In genomic region chr11:116196866-116197583, GRCm38 (mm10) we compare ENCODE assay signal across 10 mouse cellular contexts. TPM values are rescaled to one million over a fixed set of nuclear protein-coding genes. Genes with fewer than 3 reads are reported as not detected.
DNase-seq lines count a peak whose midpoint lies in the region; ATAC-seq lines count a peak whose summit lies in the region.
"Had no signal": no experiment of that assay in that cellular context is flagged by ENCODE, and none has a peak within 500 bp of the region (broad histone marks: within the 10 kb centered on the region; RNA-seq: fewer than 3 reads in every experiment).

No protein-coding gene starts in this region.

- no peaks in the 10 kb centered on the region for H3K27me3 ChIP-seq in heart, embryonic 14.5 days (ENCODE audit: control insufficient read depth, insufficient read depth, low read length)
- no peaks in the 10 kb centered on the region for H3K27me3 ChIP-seq in hindbrain, embryonic 10.5 days (ENCODE audit: insufficient read depth, poor library complexity, severe bottlenecking)
- H3K27me3 ChIP-seq in liver, embryonic 16.5 days (ENCODE audit: control insufficient read depth, insufficient read depth, low read depth, low read length), result no peaks in the 10 kb centered on the region

- H3K9ac ChIP-seq in heart, embryonic 14.5 days (ENCODE audit: low read length), result no peak overlapping the region
- H3K9ac ChIP-seq in liver, embryonic 16.5 days (ENCODE audit: low read depth, low read length), result no peak overlapping the region; the same call in 1 of the 2 replicates

- no peaks in the 10 kb centered on the region for H3K9me3 ChIP-seq in heart, embryonic 14.5 days (ENCODE audit: control insufficient read depth, low read length)
- no peaks in the 10 kb centered on the region for H3K9me3 ChIP-seq in hindbrain, embryonic 10.5 days
- H3K9me3 ChIP-seq in liver, embryonic 16.5 days (replicated peaks; ENCODE audit: control insufficient read depth, low read length), result no peaks in the 10 kb centered on the region

- H3K4me1 ChIP-seq in heart, embryonic 14.5 days (ENCODE audit: control insufficient read depth in 2 of 2, insufficient read depth in 2 of 2, low read length in 2 of 2), result peaks cover 4 to 9% of the 10 kb centered on the region in 2 experiments; a peak in 3 of 4 replicates
- H3K4me1 ChIP-seq in hindbrain, embryonic 10.5 days (replicated peaks), result peaks cover 19% of the 10 kb centered on the region
- peaks cover 30% of the 10 kb centered on the region for H3K4me1 ChIP-seq in liver, embryonic 16.5 days (ENCODE audit: control insufficient read depth, low read depth, low read length)

- ATAC-seq in heart, embryonic 14.5 days (ENCODE audit: insufficient number of reproducible peaks, insufficient read depth, low FRiP score, low read depth), result no peak
- no peak for ATAC-seq in liver, embryonic 16.5 days (ENCODE audit: low read depth)

- H3K27ac ChIP-seq in heart, embryonic 14.5 days (replicated peaks in 1 of 2; ENCODE audit: control insufficient read depth in 1 of 2, insufficient read depth in 1 of 2, low read depth in 2 of 2, low read length in 2 of 2), result no peak overlapping the region
- H3K27ac ChIP-seq in hindbrain, embryonic 10.5 days, result no peak overlapping the region
- peak overlapping the region; percentile 8; the same call in 1 of the 2 replicates for H3K27ac ChIP-seq in liver, embryonic 16.5 days (ENCODE audit: low read length)

- peak overlapping the region in 1 of 2 experiments; percentile 71; a peak in 1 of 4 replicates for H3K4me3 ChIP-seq in heart, embryonic 14.5 days (ENCODE audit: control insufficient read depth in 1 of 2, insufficient read depth in 1 of 2, low read depth in 1 of 2, low read length in 2 of 2)
- 0 out of 2 replicates have a peak overlapping the region, but pooled peaks have one; percentile 77 for H3K4me3 ChIP-seq in hindbrain, embryonic 10.5 days
- peak overlapping the region; percentile 92 for H3K4me3 ChIP-seq in liver, embryonic 16.5 days (ENCODE audit: low read depth, low read length)

- 94% methylated on average over 18 of the region's 18 CpGs for WGBS in heart, embryonic 14.5 days
- 95% methylated on average over 18 of the region's 18 CpGs for WGBS in hindbrain, embryonic 10.5 days
- WGBS in liver, embryonic 16.5 days (ENCODE audit: insufficient replicate concordance), result 87% methylated on average over 18 of the region's 18 CpGs

- H3K4me2 ChIP-seq in heart, embryonic 14.5 days (ENCODE audit: low read length), result peak overlapping the region; percentile 82; the same call in 1 of the 2 replicates
- peak overlapping the region; percentile 80; the same call in 1 of the 2 replicates for H3K4me2 ChIP-seq in liver, embryonic 16.5 days (ENCODE audit: low read depth, low read length)

- H3K36me3 ChIP-seq in heart, embryonic 14.5 days (ENCODE audit: control insufficient read depth, insufficient read depth, low read length), result peaks cover 19% of the 10 kb centered on the region
- peaks cover 10% of the 10 kb centered on the region for H3K36me3 ChIP-seq in hindbrain, embryonic 10.5 days
- no peaks in the 10 kb centered on the region; the same call in 1 of the 2 replicates for H3K36me3 ChIP-seq in liver, embryonic 16.5 days (ENCODE audit: control insufficient read depth, insufficient read depth)

- no peak for DNase-seq in heart, adult 8-10 months (ENCODE audit: low spot score)
- peak; percentile 58 for DNase-seq in 416B (ENCODE audit: low read depth)
- DNase-seq in hindbrain, embryonic 10.5 days (ENCODE audit: low spot score), result no peak
- no peak for DNase-seq in B cell, adult 2 months
- DNase-seq in layer of hippocampus, adult 18-20 months (ENCODE audit: low spot score in 2 of 2), result no peak
- no peak for DNase-seq in adrenal gland, postnatal 36 days
- DNase-seq: adrenal gland, adult 8-10 months; cerebellum, postnatal 14 days had no signal

RNA-seq across cellular contexts. Expression of gene Ten1, which starts 1.6 kb away (rescaled TPM):
- 85.1 and 89.4 TPM in 2 replicates for polyA plus RNA-seq in heart, embryonic 14.5 days (2014; fragmentation: Nextera tagmentation; extraction: Ambion mirVana)
- 10 to 100 TPM; 10.1 to 15.1 (median 10.8) TPM for total RNA-seq in heart, adult 8-10 months (2022)
- 68.5 and 78.9 TPM in 2 replicates for polyA plus RNA-seq in hindbrain, embryonic 10.5 days (2016; fragmentation: Nextera tagmentation; extraction: Ambion mirVana)
- polyA plus RNA-seq in liver, embryonic 16.5 days (2015; fragmentation: Nextera tagmentation; extraction: Ambion mirVana), result 23.1 and 24.9 TPM in 2 replicates
- total RNA-seq in layer of hippocampus, adult 18-20 months (2021), result 10 to 100 TPM; 33.7 to 39.8 TPM
- total RNA-seq in adrenal gland, postnatal 36 days (2021), result 10 to 100 TPM; 20.0 to 28.5 TPM

RNA-seq across cellular contexts. Expression of gene Acox1, which starts 1.8 kb away (rescaled TPM):
- 36.8 and 39.6 TPM in 2 replicates for polyA plus RNA-seq in heart, embryonic 14.5 days (2014; fragmentation: Nextera tagmentation; extraction: Ambion mirVana)
- 100 to 1,000 TPM; 199 to 220 (median 213) TPM for total RNA-seq in heart, adult 8-10 months (2022)
- 21.8 TPM in 2 replicates for polyA plus RNA-seq in hindbrain, embryonic 10.5 days (2016; fragmentation: Nextera tagmentation; extraction: Ambion mirVana)
- polyA plus RNA-seq in liver, embryonic 16.5 days (2015; fragmentation: Nextera tagmentation; extraction: Ambion mirVana), result 54.7 and 73.7 TPM in 2 replicates
- total RNA-seq in layer of hippocampus, adult 18-20 months (2021), result 100 to 1,000 TPM; 125 TPM
- 100 to 1,000 TPM; 170 to 228 TPM for total RNA-seq in adrenal gland, postnatal 36 days (2021)

RNA-seq across cellular contexts. Expression of gene Fbf1, which starts 29.1 kb away (rescaled TPM):
- 13.6 and 14.9 TPM in 2 replicates for polyA plus RNA-seq in heart, embryonic 14.5 days (2014; fragmentation: Nextera tagmentation; extraction: Ambion mirVana)
- 10 to 100 TPM; 14.5 to 16.4 (median 15.2) TPM for total RNA-seq in heart, adult 8-10 months (2022)
- polyA plus RNA-seq in hindbrain, embryonic 10.5 days (2016; fragmentation: Nextera tagmentation; extraction: Ambion mirVana), result 59.2 and 62.8 TPM in 2 replicates
- 5.7 and 6.6 TPM in 2 replicates for polyA plus RNA-seq in liver, embryonic 16.5 days (2015; fragmentation: Nextera tagmentation; extraction: Ambion mirVana)
- total RNA-seq in layer of hippocampus, adult 18-20 months (2021), result 10 to 100 TPM; 82.3 to 83.6 TPM
- 10 to 100 TPM; 38.4 to 41.6 TPM for total RNA-seq in adrenal gland, postnatal 36 days (2021)

RNA-seq across cellular contexts. Expression of gene Evpl, which starts 40.9 kb away (rescaled TPM):
- 0.58 and 0.63 TPM in 2 replicates for polyA plus RNA-seq in heart, embryonic 14.5 days (2014; fragmentation: Nextera tagmentation; extraction: Ambion mirVana)
- total RNA-seq in heart, adult 8-10 months (2022), result under 1 TPM; 0.49 to 0.94 (median 0.56) TPM
- 0.35 and 0.76 TPM in 2 replicates for polyA plus RNA-seq in hindbrain, embryonic 10.5 days (2016; fragmentation: Nextera tagmentation; extraction: Ambion mirVana)
- 0.05 and 0.08 TPM in 2 replicates for polyA plus RNA-seq in liver, embryonic 16.5 days (2015; fragmentation: Nextera tagmentation; extraction: Ambion mirVana)
- total RNA-seq in layer of hippocampus, adult 18-20 months (2021), result under 1 TPM; 0.61 to 0.74 TPM
- total RNA-seq in adrenal gland, postnatal 36 days (2021), result under 1 TPM; 0.70 to 0.82 TPM

RNA-seq across cellular contexts. Expression of gene Mrpl38, which starts 58.4 kb away (rescaled TPM):
- 92.3 and 96.6 TPM in 2 replicates for polyA plus RNA-seq in heart, embryonic 14.5 days (2014; fragmentation: Nextera tagmentation; extraction: Ambion mirVana)
- total RNA-seq in heart, adult 8-10 months (2022), result 10 to 100 TPM; 60.0 to 66.2 (median 63.9) TPM
- 108 and 114 TPM in 2 replicates for polyA plus RNA-seq in hindbrain, embryonic 10.5 days (2016; fragmentation: Nextera tagmentation; extraction: Ambion mirVana)
- 44.4 and 44.7 TPM in 2 replicates for polyA plus RNA-seq in liver, embryonic 16.5 days (2015; fragmentation: Nextera tagmentation; extraction: Ambion mirVana)
- total RNA-seq in layer of hippocampus, adult 18-20 months (2021), result 10 to 100 TPM; 60.2 to 61.2 TPM
- total RNA-seq in adrenal gland, postnatal 36 days (2021), result 100 to 1,000 TPM in 1 of 2 experiments, 10 to 100 TPM in 1; 95.9 to 107 TPM
